Mouse (Mus musculus) adrenal gland (tissue): ENCODE data around the gene Gm21764.
"Not testable (repeated sequence)": the region's sequence is repeated elsewhere in the genome, so short reads cannot be mapped to it uniquely, and the experiment has no call there.

ENCODE experiments used
- intact Hi-C: fragments of 180-260 bp; cut with DNase I; formaldehyde crosslinking; loops from one replicate; pipeline ENCODE4 v1.15.1; 2025
- long read RNA-seq, 2 experiments: library from polyadenylated mRNA; unstranded; transcript quantifications; one replicate each; pipeline ENCODE4 v2.0.0; 2020; ENCODE audit warnings: borderline replicate concordance in 1 of 2; ENCODE audit not compliant: insufficient replicate concordance in 1 of 2

Gene Gm21764
- long read RNA-seq, experiment 1: 0 reads
- long read RNA-seq, experiment 2: 0 reads

- intact Hi-C loops: not testable (repeated sequence)
These were observed at the start of gene Gm21764 for GRCm38 (mm10) chrY:18061712-18062111. Gene Gm21764 (minus strand): TSS chrY:18061812.

DNA sequence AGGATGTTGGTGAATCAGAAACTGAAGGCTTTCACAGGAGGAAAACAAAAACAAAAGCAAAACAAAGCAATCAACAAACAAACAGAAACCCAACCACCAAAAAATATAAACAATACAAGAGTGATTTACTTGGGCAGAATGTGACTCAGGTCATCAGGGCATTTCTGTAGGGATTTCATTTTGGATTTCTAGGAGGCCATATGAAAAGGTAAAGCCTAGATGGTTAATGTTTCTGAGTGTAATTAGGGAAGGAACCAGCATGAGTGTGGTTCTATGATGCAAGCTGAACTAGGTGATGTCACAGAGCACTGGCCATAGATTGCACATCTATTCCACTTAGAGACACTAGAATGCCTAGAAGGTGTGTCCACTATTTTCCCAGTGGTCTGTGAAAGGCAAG lies 27.2 kb upstream of the Gm21764 start, which contains the start of gene Ssty1:
Ssty1 (plus strand) TSS at position 301 of the 400 bp plus-strand sequence.
- intact Hi-C loops: not testable (repeated sequence)
